Mouse (Mus musculus): Measurements from ENCODE around the gene Tdg.

DNA sequence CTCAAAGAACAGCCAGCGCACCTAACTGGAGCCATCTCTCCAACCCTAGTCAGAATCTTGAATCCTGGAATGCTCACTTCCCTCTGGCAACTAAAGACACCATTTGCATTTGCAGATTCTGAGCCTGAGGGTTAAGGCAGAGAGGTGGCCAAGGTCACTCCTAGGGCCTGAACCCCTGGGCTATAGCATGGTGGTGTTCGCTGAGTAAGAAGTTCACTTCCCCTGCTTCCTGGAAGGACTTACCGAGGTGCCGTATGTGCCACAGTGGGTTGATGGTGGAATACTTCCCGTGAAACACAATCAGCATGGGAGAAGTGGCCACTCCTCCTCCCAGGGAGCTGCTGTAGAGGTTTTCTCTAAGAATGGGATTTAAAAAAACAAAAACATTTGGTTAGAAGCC, 23.0 kb downstream of the Tdg start:
- TF ChIP-seq CTCF (IDR thresholded peaks at IDR 0.05; ENCODE audit: low read depth) (no peak), EP300 (IDR thresholded peaks at IDR 0.05; ENCODE audit: low read depth) (no peak)
